Mouse (Mus musculus) ES-E14 (cell line): Measurements from ENCODE around the gene Spaca9. TPM values are rescaled to one million over a fixed set of nuclear protein-coding genes. Genes with fewer than 3 reads are reported as not detected.

ENCODE experiments used
- DNase-seq: peaks from one replicate; pipeline ENCODE4 v3.0.0-alpha.2; 2013; ENCODE audit warnings: low read depth, low spot score
- H3K27ac ChIP-seq: 2 replicates; pipeline ENCODE4 v1.5.1; 2012; ENCODE audit warnings: low read depth, mild to moderate bottlenecking, low read length, moderate library complexity, mixed read lengths; ENCODE audit not compliant: poor library complexity, insufficient read depth, severe bottlenecking
- H3K36me3 ChIP-seq: 2 replicates; pipeline ENCODE4 v1.6.1; 2012; ENCODE audit warnings: mild to moderate bottlenecking, low read length, moderate library complexity, mixed read lengths; ENCODE audit not compliant: control insufficient read depth, poor library complexity, insufficient read depth, severe bottlenecking
- H3K4me1 ChIP-seq, 2 experiments: fragments of 150-350 bp in 1 of 2; sonication (generic) in 1 of 2; 2 replicates each; pipeline ENCODE4 v1.6.1; 2012; ENCODE audit warnings: low read length in 2 of 2, mild to moderate bottlenecking in 1 of 2, mixed read lengths in 1 of 2; ENCODE audit not compliant: control insufficient read depth in 2 of 2, insufficient read depth in 2 of 2, poor library complexity in 1 of 2
- H3K4me3 ChIP-seq, 2 experiments: fragments of 150-350 bp in 1 of 2; sonication (generic) in 1 of 2; 2 replicates each; pipeline ENCODE4 v1.5.1; 2012; ENCODE audit warnings: low read length in 2 of 2, low read depth in 1 of 2, mild to moderate bottlenecking in 1 of 2, mixed read lengths in 1 of 2; ENCODE audit not compliant: insufficient read depth in 1 of 2, poor library complexity in 1 of 2, severe bottlenecking in 1 of 2
- H3K9ac ChIP-seq: 2 replicates; pipeline ENCODE4 v1.6.1; 2012; ENCODE audit warnings: low read depth, mild to moderate bottlenecking, low read length, mixed read lengths; ENCODE audit not compliant: poor library complexity, insufficient read depth, severe bottlenecking
- H3K9me3 ChIP-seq: fragments of 150-350 bp; sonication (generic); 2 replicates; pipeline ENCODE4 v1.6.1; 2012; ENCODE audit warnings: low read depth, mild to moderate bottlenecking, low read length; ENCODE audit not compliant: control insufficient read depth, insufficient read depth
- CHD2 ChIP-seq: IDR thresholded peaks from 2 replicates; pipeline ENCODE4 v1.6.1; 2014; ENCODE audit warnings: mild to moderate bottlenecking, low read depth, low read length, inconsistent platforms
- HCFC1 ChIP-seq: IDR thresholded peaks from 2 replicates; pipeline ENCODE4 v1.6.1; 2012; ENCODE audit warnings: low read length, inconsistent platforms, borderline replicate concordance; ENCODE audit not compliant: insufficient read depth
- MAFK ChIP-seq: IDR thresholded peaks from 2 replicates; pipeline ENCODE4 v1.6.1; 2014; ENCODE audit warnings: mild to moderate bottlenecking, low read depth, low read length, inconsistent platforms; ENCODE audit not compliant: insufficient read depth
- ZC3H11A ChIP-seq: IDR thresholded peaks from 2 replicates; pipeline ENCODE4 v1.6.1; 2012; ENCODE audit warnings: low read depth, mild to moderate bottlenecking, inconsistent platforms, low read length, borderline replicate concordance
- ZNF384 ChIP-seq: IDR thresholded peaks from 2 replicates; pipeline ENCODE4 v1.6.1; 2012; ENCODE audit warnings: low read depth, low read length, inconsistent platforms
- in situ Hi-C, 2 experiments: fragments of 600-800 bp; cut with MboI; formaldehyde crosslinking; loops; one replicate each; pipeline ENCODE4 v1.15.1; 2025; ENCODE audit warnings: low sequenced_read_pairs in 2 of 2, inconsistent platforms in 1 of 2; ENCODE audit not compliant: unreplicated experiment in 2 of 2
- total RNA-seq: library from RNA; depleted of rRNA; stranded (reverse); fragments of 300-350 nt; gene quantifications from 2 replicates; pipeline ENCODE4 v1.2.3, GENCODE M21; 2012

Spaca9 gene
- total RNA-seq, 1 experiment: not detected

DNA sequence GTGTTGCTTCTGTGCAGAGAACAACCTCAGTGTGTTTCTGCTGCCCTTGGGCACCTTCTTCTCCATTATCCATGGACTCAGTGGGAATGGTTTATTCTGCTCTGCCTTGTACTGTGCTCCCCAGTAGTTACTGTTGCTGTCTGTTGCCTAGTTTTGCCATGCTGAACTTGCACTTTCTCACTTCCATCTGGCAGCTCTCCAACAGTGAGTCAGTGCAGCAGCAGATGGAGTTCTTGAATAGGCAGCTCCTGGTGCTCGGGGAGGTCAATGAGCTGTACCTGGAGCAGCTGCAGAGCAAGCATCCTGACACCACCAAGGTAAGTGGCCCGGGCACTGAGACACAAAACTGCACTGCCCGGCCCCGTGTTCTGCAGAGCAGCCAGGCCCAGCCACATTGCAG lies 17.8 kb downstream of the Spaca9 start:
- peaks cover 58% of the 10 kb centered on the region for H3K36me3 ChIP-seq
- no peaks in the 10 kb centered on the region for H3K9me3 ChIP-seq
- no peak overlapping the region for H3K4me3 ChIP-seq
- H3K9ac ChIP-seq: no peak overlapping the region
- H3K27ac ChIP-seq: no peak overlapping the region
- no peaks in the 10 kb centered on the region for H3K4me1 ChIP-seq
- no peak for DNase-seq
- TF ChIP-seq CHD2 (no peak), HCFC1 (no peak), MAFK (no peak), ZNF384 (no peak), ZC3H11A (no peak)
- in situ Hi-C loops: no loop called here

DNA sequence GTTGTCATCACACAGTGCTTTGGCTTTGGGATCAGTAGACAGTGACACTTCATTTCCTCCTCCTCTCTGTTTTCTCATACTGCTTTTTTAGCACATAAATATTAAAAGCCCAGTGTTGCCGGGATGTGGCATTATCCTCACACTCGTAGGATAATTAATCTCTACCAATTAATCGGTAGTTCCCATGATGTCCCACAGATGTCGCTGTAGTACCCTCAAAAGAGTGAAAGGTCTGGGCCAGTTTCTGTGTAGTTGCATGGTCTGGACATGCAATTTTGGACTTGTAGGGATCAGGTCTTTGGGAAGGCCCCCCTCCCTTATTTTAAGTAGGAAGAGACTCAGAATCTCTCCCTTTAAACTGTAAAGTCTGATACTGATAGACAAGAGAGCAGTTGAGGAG lies 18.8 kb downstream of the Spaca9 start:
- Histone ChIP-seq H3K9me3 (no peaks in the 10 kb centered on the region), H3K27ac (no peak overlapping the region), H3K4me1 (no peaks in the 10 kb centered on the region), H3K4me3 (no peak overlapping the region), H3K36me3 (peaks cover 56% of the 10 kb centered on the region), H3K9ac (no peak overlapping the region)
- DNase-seq: peak; percentile 30
- TF ChIP-seq HCFC1: no peak
- TF ChIP-seq ZNF384: no peak
- no peak for TF ChIP-seq MAFK
- no peak for TF ChIP-seq ZC3H11A
- in situ Hi-C loops: no loop called here

DNA sequence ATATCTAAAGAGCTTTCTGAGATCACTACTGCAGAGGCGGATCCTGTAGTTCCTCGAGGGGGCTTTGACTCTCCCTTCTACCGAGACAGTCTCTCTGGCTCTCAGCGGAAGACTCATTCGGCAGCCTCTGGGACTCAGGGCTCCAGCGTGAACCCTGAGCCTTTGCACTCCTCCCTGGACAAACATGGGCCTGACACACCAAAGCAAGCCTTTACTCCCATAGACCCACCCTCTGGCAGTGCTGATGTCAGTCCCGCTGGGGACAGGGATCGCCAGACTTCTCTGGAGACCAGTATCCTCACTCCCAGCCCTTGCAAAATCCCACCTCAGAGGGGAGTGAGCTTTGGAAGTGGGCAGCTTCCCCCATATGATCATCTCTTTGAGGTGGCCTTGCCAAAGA lies 23.5 kb downstream of the Spaca9 start:
- H3K27ac ChIP-seq: no peak overlapping the region
- no peak overlapping the region for H3K9ac ChIP-seq
- no peaks in the 10 kb centered on the region for H3K9me3 ChIP-seq
- H3K4me1 ChIP-seq: no peaks in the 10 kb centered on the region
- TF ChIP-seq MAFK: no peak
- no peak for TF ChIP-seq ZC3H11A
- no peak for TF ChIP-seq HCFC1
- TF ChIP-seq ZNF384: no peak
- no peak for TF ChIP-seq CHD2
- DNase-seq: no peak
- in situ Hi-C loops: no loop called here
- H3K36me3 ChIP-seq: peaks cover 43% of the 10 kb centered on the region
- H3K4me3 ChIP-seq: no peak overlapping the region

DNA sequence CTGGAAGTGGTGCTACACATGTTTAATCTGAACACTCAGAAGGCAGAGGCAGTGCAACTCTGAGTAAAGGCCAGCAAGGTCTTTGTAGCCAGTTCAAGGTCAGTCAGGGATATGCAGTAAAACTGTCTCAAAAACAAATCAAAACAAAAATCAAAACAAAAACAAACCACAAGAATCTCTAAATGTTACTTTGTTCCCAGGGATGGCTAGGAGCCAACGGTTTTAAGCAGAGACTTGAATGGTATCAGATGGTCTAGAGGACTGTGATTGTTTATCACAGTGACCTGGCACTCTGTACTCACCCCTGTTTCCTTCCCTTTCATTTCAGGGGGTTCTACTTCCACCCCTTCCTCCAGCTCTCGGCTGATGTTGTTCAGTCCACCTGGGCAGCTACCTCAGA lies 28.1 kb downstream of the Spaca9 start:
- Histone ChIP-seq H3K9me3 (no peaks in the 10 kb centered on the region), H3K36me3 (peaks cover 27% of the 10 kb centered on the region), H3K27ac (no peak overlapping the region), H3K4me1 (no peaks in the 10 kb centered on the region), H3K4me3 (no peak overlapping the region), H3K9ac (no peak overlapping the region)
- in situ Hi-C loops: no loop called here
- TF ChIP-seq ZC3H11A (no peak), MAFK (no peak), CHD2 (no peak), HCFC1 (no peak), ZNF384 (no peak)
- DNase-seq: no peak

DNA sequence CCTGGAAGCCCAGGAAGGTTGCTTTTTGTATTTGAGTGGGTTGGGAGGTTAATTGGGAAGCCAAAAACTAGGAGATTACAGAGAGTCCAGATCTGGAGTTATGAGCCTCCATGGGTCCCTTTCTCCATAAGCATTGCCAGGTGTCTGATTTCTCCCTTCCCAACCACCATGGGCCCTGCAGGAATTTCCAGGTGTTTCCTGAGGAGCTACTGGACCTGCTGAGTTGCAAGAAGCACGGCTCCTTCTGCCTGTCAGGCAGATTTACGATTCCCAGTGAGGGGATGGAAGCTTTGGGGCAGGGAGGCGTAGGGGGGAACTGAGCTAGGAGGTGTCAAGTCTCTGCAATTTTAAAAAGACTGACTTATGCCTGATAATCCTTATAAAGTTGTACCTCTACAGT lies 33.7 kb downstream of the Spaca9 start:
- Histone ChIP-seq H3K9me3 (no peaks in the 10 kb centered on the region), H3K4me1 (no peaks in the 10 kb centered on the region), H3K9ac (no peak overlapping the region), H3K4me3 (no peak overlapping the region), H3K36me3 (peaks cover 21% of the 10 kb centered on the region), H3K27ac (no peak overlapping the region)
- no peak for DNase-seq
- TF ChIP-seq ZNF384 (no peak), ZC3H11A (no peak), CHD2 (no peak), MAFK (no peak), HCFC1 (no peak)
- in situ Hi-C loops: no loop called here
